Mouse (Mus musculus) layer of hippocampus, adult 2 months (tissue): Measurements from ENCODE around the gene Clca2. TPM values are rescaled to one million over a fixed set of nuclear protein-coding genes. Genes with fewer than 3 reads are reported as not detected.
A peak's percentile ranks its signal among the peaks of the same experiment; 100 is the strongest.

Source experiments
- DNase-seq, 2 experiments: peaks; one replicate each; pipeline ENCODE4 v3.0.0; 2022; ENCODE audit warnings: low spot score in 2 of 2
- H3K27ac ChIP-seq: fragments of 200-600 bp; 2 replicates; pipeline ENCODE4 v1.8.1; 2022
- H3K4me3 ChIP-seq: fragments of 200-600 bp; 2 replicates; pipeline ENCODE4 v1.8.1; 2022; ENCODE audit warnings: mild to moderate bottlenecking
- CTCF ChIP-seq: fragments of 200-600 bp; conservative IDR thresholded peaks from 2 replicates; pipeline ENCODE4 v1.8.1; 2022; ENCODE audit warnings: antibody characterized with exemption, mild to moderate bottlenecking, moderate library complexity
- long read RNA-seq, 2 experiments: library from polyadenylated mRNA; stranded (forward); transcript quantifications; one replicate each; pipeline ENCODE4 v2.0.0; 2021; ENCODE audit warnings: borderline mapping rate in 2 of 2
- total RNA-seq, 2 experiments: library from RNA; stranded (reverse); gene quantifications; 2 replicates each; pipeline ENCODE4 v1.2.3; 2021

The Clca2 gene
- total RNA-seq = not detected
- long read RNA-seq, experiment 1 = 0 reads
- long read RNA-seq, experiment 2 = 0 reads

DNA sequence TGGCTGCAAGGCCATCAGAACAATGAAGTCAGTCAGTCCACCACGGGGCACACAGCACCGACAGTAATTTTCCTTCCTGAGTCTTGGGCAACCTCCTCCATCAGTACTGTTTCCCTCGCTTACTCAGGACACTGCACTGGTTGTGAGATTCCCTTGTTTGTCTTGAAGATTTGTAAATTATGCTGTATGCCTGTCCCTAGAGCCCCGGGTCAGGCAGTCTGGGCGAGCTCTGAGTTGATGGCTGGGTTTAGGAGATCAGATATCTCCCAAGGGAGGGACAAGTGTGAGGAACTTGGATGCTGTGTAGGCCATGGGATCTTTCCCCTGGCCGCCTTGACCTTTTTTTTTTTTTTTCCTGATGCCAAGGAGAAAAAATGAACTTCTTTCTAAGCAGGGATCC is at the start of gene Clca2:
Gene Clca2 (minus strand): TSS at position 153 of the 400 bp plus-strand sequence.
- H3K4me3 ChIP-seq = no peak within 1 kb of the TSS
- no peak within 1 kb of the TSS for H3K27ac ChIP-seq
- no peak for DNase-seq
- no peak for TF ChIP-seq CTCF

DNA sequence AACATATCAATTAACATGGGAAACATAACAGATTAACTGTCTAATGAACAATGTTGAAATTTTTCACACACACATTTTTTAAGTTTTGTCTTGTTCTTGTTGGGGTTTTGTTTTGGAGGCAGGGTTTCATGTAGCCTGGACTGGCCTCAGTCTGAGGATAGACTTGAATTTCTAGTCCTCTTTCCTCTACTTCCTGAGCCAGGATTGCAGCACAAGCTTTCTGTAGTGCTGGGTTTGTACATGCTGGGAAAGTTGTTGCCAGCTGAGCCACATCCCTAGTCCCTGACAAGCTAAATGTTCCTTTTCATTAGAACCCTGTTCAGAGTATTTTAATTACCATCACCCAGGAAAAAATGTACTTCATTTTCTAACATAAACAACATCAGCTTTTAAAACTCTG is 48.7 kb upstream of the Clca2 start:
- H3K4me3 ChIP-seq = no peak overlapping the region
- H3K27ac ChIP-seq = no peak overlapping the region
- DNase-seq = no peak
- TF ChIP-seq CTCF = no peak

- TF ChIP-seq CTCF = peak; percentile 61
- H3K4me3 ChIP-seq = no peak overlapping the region
- H3K27ac ChIP-seq = no peak overlapping the region
- no peak for DNase-seq
Observed at GRCm38 (mm10) chr3:145147483-145147882, 48.2 kb upstream of the Clca2 start.

DNA sequence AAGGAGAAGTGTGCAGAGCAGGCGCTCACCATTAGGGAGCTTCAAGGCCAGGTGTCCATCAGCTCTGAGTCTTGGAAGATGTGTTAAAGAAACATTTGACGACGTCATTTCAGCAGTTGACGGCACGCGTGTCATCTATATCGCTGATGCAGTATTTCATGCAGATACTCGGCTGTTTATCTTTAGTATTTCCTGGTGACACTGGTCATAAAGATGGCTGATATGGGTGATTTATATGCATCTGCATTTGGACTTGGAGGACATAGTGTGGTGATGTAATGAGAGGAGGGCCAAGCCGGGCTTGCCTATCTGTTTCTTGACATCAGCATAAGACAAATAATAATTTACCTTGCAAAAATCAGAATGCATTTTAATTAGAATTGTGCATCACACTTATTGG is 47.6 kb upstream of the Clca2 start:
- TF ChIP-seq CTCF = no peak
- no peak for DNase-seq
- Histone ChIP-seq H3K27ac (no peak overlapping the region), H3K4me3 (no peak overlapping the region)

DNA sequence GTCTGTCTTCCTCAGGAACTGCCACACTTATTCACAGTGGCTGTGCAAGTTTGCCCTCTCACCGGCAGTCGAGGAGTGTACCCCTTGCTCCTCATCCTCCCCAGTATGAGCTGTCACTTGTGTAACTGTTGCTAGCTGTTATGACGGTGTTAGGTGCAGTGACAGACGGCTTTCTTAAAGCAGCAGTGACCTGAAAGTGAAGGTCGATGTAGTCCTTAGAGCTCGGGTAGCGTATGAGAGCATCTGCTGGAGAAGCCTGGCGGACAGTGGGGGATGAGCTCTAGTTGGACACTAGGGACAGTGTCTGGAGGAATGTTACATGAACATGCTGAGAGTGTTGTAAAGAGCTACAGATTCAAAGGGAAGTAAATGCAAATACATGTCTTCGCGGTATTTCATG is 44.6 kb upstream of the Clca2 start:
- no peak for DNase-seq
- no peak overlapping the region for H3K4me3 ChIP-seq
- TF ChIP-seq CTCF = no peak
- no peak overlapping the region for H3K27ac ChIP-seq

GRCm38 (mm10) chr3:145142925-145143324 is 43.7 kb upstream of the Clca2 start:
- no peak for DNase-seq
- H3K27ac ChIP-seq = no peak overlapping the region

GRCm38 (mm10) chr3:145140236-145140635 is 41.0 kb upstream of the Clca2 start:
- Histone ChIP-seq H3K27ac (no peak overlapping the region), H3K4me3 (no peak overlapping the region)
- no peak for DNase-seq
- TF ChIP-seq CTCF = no peak

More at GRCm38 (mm10) chr3:145142925-145143324, 43.7 kb upstream of the Clca2 start:
- H3K4me3 ChIP-seq = no peak overlapping the region
- TF ChIP-seq CTCF = no peak

DNA sequence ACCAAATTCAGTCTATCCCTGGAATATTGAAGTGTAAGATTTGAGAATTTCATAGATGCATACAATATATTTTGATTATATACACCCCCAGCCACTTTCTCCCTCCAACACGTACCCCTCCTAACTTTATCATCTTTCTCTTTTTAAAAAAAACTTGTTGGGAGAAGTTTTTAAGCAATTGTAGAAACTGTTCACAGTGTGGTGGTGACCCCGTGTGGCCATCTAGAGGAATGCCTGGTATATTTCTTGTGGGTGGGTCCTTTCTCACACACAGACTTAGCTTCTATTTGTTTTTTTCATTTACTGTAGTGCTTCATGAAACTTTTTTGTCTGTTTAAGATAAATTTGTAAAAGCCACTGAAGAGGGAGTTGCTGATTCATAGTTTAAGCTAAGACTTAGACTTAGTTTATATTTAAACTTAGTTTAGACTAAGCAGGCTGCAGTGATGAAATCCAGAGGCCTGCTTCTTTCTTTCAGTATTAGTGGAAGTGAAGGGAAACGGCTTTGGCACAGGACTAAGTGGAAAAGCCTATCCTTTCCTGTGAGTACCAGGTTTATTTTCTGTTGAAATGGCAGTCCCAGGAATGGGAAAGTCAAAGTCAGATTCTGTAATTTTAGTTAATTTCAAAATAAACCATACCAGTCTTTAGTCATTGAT is 32.1 kb upstream of the Clca2 start:
- peak in 1 of 2 experiments; percentile 35 for DNase-seq
- H3K4me3 ChIP-seq = no peak overlapping the region
- H3K27ac ChIP-seq = no peak overlapping the region
- peak; percentile 92 for TF ChIP-seq CTCF

DNA sequence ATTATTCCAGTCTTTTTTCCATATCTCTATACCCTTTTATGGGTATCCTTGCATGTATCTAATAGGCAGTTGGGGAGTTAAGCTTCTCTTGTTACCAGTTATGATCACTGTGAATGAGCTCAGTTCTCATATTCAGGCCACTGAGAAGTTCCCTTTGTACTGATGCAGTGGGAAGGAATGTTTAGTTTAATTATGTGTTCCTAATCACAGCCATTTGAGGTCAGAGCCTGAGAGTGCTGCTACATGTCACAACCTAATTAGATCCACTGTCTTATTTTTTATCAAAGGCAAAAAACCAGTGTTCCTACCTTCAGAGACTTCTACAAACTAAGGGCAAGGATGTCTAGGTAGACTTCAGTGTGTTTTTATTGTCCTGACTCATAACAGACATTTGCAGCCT is 30.1 kb upstream of the Clca2 start:
- DNase-seq = no peak
- no peak overlapping the region for H3K27ac ChIP-seq
- no peak overlapping the region for H3K4me3 ChIP-seq
- no peak for TF ChIP-seq CTCF

DNA sequence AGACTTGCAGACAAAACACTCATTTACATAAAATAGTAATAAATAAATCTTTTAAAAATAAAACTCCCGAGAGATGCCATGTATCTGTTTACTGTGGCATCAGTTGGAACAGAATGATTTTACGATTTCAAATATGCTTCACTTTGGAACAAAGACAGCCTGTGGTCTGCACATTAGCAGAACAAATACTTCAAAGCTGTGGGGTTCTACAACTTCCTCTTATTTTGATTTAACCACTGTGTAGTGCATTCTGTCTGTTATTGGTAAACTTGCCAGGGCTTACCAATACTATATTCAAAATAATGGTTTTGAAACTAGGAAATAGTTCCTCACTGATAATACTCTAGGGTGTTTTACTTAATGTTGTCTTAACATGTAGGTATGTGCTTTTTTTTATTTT is 27.4 kb upstream of the Clca2 start:
- no peak for DNase-seq
- no peak overlapping the region for H3K27ac ChIP-seq
- TF ChIP-seq CTCF = no peak
- no peak overlapping the region for H3K4me3 ChIP-seq

- peak overlapping the region; percentile 99 for H3K27ac ChIP-seq
- TF ChIP-seq CTCF = no peak
- H3K4me3 ChIP-seq = peak overlapping the region; percentile 91
- DNase-seq = no peak
Observed at GRCm38 (mm10) chr3:145119425-145119824, 20.2 kb upstream of the Clca2 start.

GRCm38 (mm10) chr3:145119002-145119358 is 19.7 kb upstream of the Clca2 start:
- Histone ChIP-seq H3K4me3 (peak overlapping the region; percentile 91), H3K27ac (peak overlapping the region; percentile 99)
- no peak for TF ChIP-seq CTCF
- no peak for DNase-seq

DNA sequence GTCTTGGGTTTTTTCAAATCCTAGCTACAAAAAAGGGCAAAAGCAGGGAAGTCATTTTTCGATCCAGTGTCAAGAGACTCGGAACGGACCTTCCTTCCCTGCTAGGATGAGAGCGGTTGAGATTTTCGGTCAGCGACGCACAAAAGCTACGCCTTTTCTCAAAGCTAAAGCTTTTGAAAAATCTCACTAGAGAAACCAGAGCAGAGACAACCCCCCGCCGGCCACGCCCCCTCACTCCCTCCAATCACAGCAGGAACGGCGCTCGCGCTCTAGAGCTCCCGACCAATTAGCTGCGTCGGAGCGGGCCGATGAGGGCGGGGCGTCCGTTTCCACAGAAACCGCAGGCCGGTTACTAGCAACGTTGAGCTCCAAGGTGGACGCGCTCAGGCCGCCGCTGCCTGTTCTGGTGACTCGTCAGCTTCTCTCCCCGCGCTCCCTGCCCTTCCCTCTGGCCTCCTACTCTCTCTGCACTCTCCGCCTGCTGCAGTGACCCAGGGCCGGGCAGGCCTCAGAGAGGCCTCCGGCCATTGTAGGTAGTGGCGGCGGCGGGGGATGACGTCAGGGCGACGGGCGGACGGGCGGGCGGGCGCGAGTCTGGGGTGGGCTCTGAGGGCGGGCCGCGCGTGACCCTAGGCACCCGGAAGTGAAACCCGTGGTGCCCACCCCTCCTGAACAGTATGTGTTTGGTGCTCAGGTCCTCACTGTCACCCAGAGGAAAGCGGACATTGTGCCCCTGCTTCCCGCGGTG is 19.2 kb upstream of the Clca2 start, which contains the start of gene Odf2l:
Gene Odf2l (plus strand): TSS at position 335 of the 748 bp plus-strand sequence.
- Histone ChIP-seq H3K4me3 (peak within 1 kb of the TSS; percentile 91), H3K27ac (peak within 1 kb of the TSS; percentile 99)
- TF ChIP-seq CTCF = no peak
- peak; percentile 97 for DNase-seq

DNA sequence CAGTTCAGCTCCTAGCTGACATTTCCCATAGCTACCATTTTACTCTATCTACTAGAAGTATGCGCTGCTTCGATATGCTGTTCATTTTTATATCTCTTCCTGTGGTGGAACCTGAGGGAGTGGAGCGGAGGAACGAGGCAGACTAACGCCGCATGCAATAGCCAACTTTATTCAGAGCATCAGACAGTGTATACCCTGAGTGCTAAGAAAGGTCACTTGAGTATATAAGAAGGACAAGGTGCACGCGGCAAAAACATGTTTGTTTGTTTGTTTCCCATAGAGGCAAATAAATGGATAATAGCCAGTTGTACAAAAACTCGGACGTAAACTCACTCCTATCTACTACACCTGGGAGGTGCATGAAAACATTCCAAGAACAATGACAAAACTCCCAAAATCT is 18.4 kb upstream of the Clca2 start:
- H3K4me3 ChIP-seq = peak overlapping the region; percentile 91

More for the DNA sequence above, 18.4 kb upstream of the Clca2 start:
- no peak for DNase-seq
- peak overlapping the region; percentile 99 for H3K27ac ChIP-seq
- no peak for TF ChIP-seq CTCF
